Mouse (Mus musculus) left cerebral cortex, postnatal 36 days (tissue): ENCODE measurements around the gene Slc27a1. TPM values are rescaled to one million over a fixed set of nuclear protein-coding genes. Genes with fewer than 3 reads are reported as not detected.

Source experiments
- DNase-seq, 2 experiments: peaks; one replicate each; pipeline ENCODE4 v3.0.0; 2021 to 2022; ENCODE audit warnings: low spot score in 2 of 2, mixed read lengths in 1 of 2
- intact Hi-C: fragments of 180-260 bp; cut with DNase I; formaldehyde crosslinking; loops from one replicate; pipeline ENCODE4 v1.15.1; 2025
- total RNA-seq, 2 experiments: library from RNA; stranded (reverse); gene quantifications; 2 replicates each; pipeline ENCODE4 v1.2.3; 2021

Gene Slc27a1
- total RNA-seq, 2 experiments from 2014 or later: 94.7 to 109 TPM

GRCm38 (mm10) chr8:71552770-71553169 is 15.9 kb upstream of the Slc27a1 start:
- no peak for DNase-seq
- intact Hi-C loops: no loop called here

GRCm38 (mm10) chr8:71554001-71554400 is 14.7 kb upstream of the Slc27a1 start:
- DNase-seq: no peak
- intact Hi-C loops: no loop called here

GRCm38 (mm10) chr8:71554644-71555043 is 14.0 kb upstream of the Slc27a1 start:
- no peak for DNase-seq
- intact Hi-C loops: no loop called here

- no peak for DNase-seq
Measured at GRCm38 (mm10) chr8:71558071-71558957, 10.4 kb upstream of the Slc27a1 start, which contains the start of gene Tmem221. Gene Tmem221, minus strand, starts transcription at chr8:71558871.

GRCm38 (mm10) chr8:71558958-71559690 is 9.6 kb upstream of the Slc27a1 start:
- intact Hi-C loops: no loop called here
- DNase-seq: no peak

More at GRCm38 (mm10) chr8:71558071-71558957, 10.4 kb upstream of the Slc27a1 start, which contains the start of gene Tmem221:
- intact Hi-C loops: no loop called here

GRCm38 (mm10) chr8:71560071-71560470 is 8.6 kb upstream of the Slc27a1 start:
- no peak for DNase-seq
- intact Hi-C loops: loop anchor here (2.0 kb wide), 1 partner anchor 101 kb away; no protein-coding TSS in a partner anchor

- intact Hi-C loops: loop anchor here (2.0 kb wide), 1 partner anchor 100 kb away; no protein-coding TSS in a partner anchor
- no peak for DNase-seq
Measured at GRCm38 (mm10) chr8:71560765-71561164, 7.9 kb upstream of the Slc27a1 start.

- intact Hi-C loops: loop anchor here (2.0 kb wide), 1 partner anchor 99 kb away; no protein-coding TSS in a partner anchor
- DNase-seq: peak; percentile 43 to 47
Measured at GRCm38 (mm10) chr8:71561401-71561800, 7.3 kb upstream of the Slc27a1 start.

- peak; percentile 65 to 67 for DNase-seq
- intact Hi-C loops: loop anchor here (2.0 kb wide), 1 partner anchor 34 kb away; the partner anchor contains the start of gene Fam129c
Measured at GRCm38 (mm10) chr8:71562751-71563150, 5.9 kb upstream of the Slc27a1 start.

GRCm38 (mm10) chr8:71563992-71564391 is 4.7 kb upstream of the Slc27a1 start:
- no peak for DNase-seq
- intact Hi-C loops: loop anchor here (2.0 kb wide), 1 partner anchor 33 kb away; the partner anchor contains the start of gene Fam129c

GRCm38 (mm10) chr8:71566501-71566900 is 2.2 kb upstream of the Slc27a1 start, which contains the start of gene Nxnl1:
Gene Nxnl1, minus strand, starts transcription at chr8:71566601.
- intact Hi-C loops: no loop called here
- no peak for DNase-seq

- no peak for DNase-seq
- intact Hi-C loops: no loop called here
Measured at GRCm38 (mm10) chr8:71567587-71567986, 1.1 kb upstream of the Slc27a1 start.

- intact Hi-C loops: loop anchor here (2.0 kb wide), 1 partner anchor 24 kb away; the partner anchor contains the start of gene Pgls
Measured at GRCm38 (mm10) chr8:71568941-71569340, 259 bp downstream of the Slc27a1 start.

GRCm38 (mm10) chr8:71569366-71570290 is 946 bp downstream of the Slc27a1 start:
- peak; percentile 91 to 93 for DNase-seq
- intact Hi-C loops: loop anchor here (2.0 kb wide), 1 partner anchor 23 kb away; the partner anchor contains the start of gene Pgls

More at GRCm38 (mm10) chr8:71568941-71569340, 259 bp downstream of the Slc27a1 start:
- DNase-seq: no peak

GRCm38 (mm10) chr8:71570291-71570954 is 1.7 kb downstream of the Slc27a1 start:
- DNase-seq: peak; percentile 94 to 96
- intact Hi-C loops: no loop called here

- DNase-seq: no peak
Measured at GRCm38 (mm10) chr8:71572077-71572476, 3.4 kb downstream of the Slc27a1 start.

GRCm38 (mm10) chr8:71572847-71573633 is 4.4 kb downstream of the Slc27a1 start:
- DNase-seq: peak; percentile 68 to 75
- intact Hi-C loops: no loop called here

More at GRCm38 (mm10) chr8:71572077-71572476, 3.4 kb downstream of the Slc27a1 start:
- intact Hi-C loops: no loop called here
